Mouse (Mus musculus) intestine, embryonic 16.5 days (tissue): ENCODE data around the gene A1bg. TPM values are rescaled to one million over a fixed set of nuclear protein-coding genes. Genes with fewer than 3 reads are reported as not detected.

Experiments used
- ATAC-seq: fragments of 200-750 bp; cut with Nextera tagmentation; 2 replicates; pipeline ENCODE4 v1.8.0; 2017; ENCODE audit warnings: moderate TSS enrichment, moderate library complexity
- H3K27ac ChIP-seq: fragments of 300-500 bp; sonication (generic); 2 replicates; pipeline ENCODE4 v1.5.1; 2014; ENCODE audit warnings: mild to moderate bottlenecking, low read length
- H3K27me3 ChIP-seq: fragments of 300-500 bp; sonication (generic); replicated peaks from 2 replicates; pipeline ENCODE4 v1.6.1; 2014; ENCODE audit warnings: low read length, control low read depth, mixed read lengths; ENCODE audit not compliant: control insufficient read depth, insufficient read depth
- H3K36me3 ChIP-seq: fragments of 300-500 bp; sonication (generic); 2 replicates; pipeline ENCODE4 v1.6.1; 2014; ENCODE audit warnings: low read length, control low read depth; ENCODE audit not compliant: control insufficient read depth, insufficient read depth
- H3K4me1 ChIP-seq: fragments of 300-500 bp; sonication (generic); 2 replicates; pipeline ENCODE4 v1.6.1; 2014; ENCODE audit warnings: low read length, control low read depth, mixed read lengths; ENCODE audit not compliant: control insufficient read depth, insufficient read depth
- H3K4me2 ChIP-seq: fragments of 300-500 bp; sonication (generic); 2 replicates; pipeline ENCODE4 v1.6.1; 2014; ENCODE audit warnings: low read depth, low read length, control low read depth
- H3K4me3 ChIP-seq: fragments of 300-500 bp; sonication (generic); 2 replicates; pipeline ENCODE4 v1.5.1; 2014; ENCODE audit warnings: mild to moderate bottlenecking, low read length
- H3K9ac ChIP-seq: fragments of 300-500 bp; sonication (generic); 2 replicates; pipeline ENCODE4 v1.6.1; 2014; ENCODE audit warnings: low read depth, low read length
- H3K9me3 ChIP-seq: fragments of 300-500 bp; sonication (generic); 2 replicates; pipeline ENCODE4 v1.6.1; 2016; ENCODE audit warnings: low read length, control low read depth; ENCODE audit not compliant: control insufficient read depth
- WGBS: fragments of 180-500 bp; shearing (Covaris S2); extraction: QIAGEN DNeasy Blood & Tissue Kit; methylation state at CpG from one replicate; pipeline ENCODE4 v1.1.7; 2014; 5-methylcytosine and 5-hydroxymethylcytosine counted together
- polyA plus RNA-seq: library from polyadenylated mRNA; unstranded; fragments of >200 nt; fragmentation: Nextera tagmentation; extraction: Ambion mirVana; gene quantifications from 2 replicates; pipeline ENCODE4 v1.2.1, GENCODE M21; 2015

A1bg gene
- polyA plus RNA-seq, 1 experiment from 2014 or later = not detected

- Histone ChIP-seq H3K9ac (no peak overlapping the region), H3K4me3 (no peak overlapping the region), H3K36me3 (no peaks in the 10 kb centered on the region), H3K27me3 (no peaks in the 10 kb centered on the region), H3K4me2 (no peak overlapping the region), H3K27ac (no peak overlapping the region), H3K9me3 (no peaks in the 10 kb centered on the region), H3K4me1 (no peaks in the 10 kb centered on the region)
- whole genome bisulfite sequencing = 82% methylated on average over 6 of the region's 6 CpGs
- no peak for ATAC-seq
Measured at GRCm38 (mm10) chr15:60875721-60876120, 47.1 kb downstream of the A1bg start.

GRCm38 (mm10) chr15:60862417-60862816, 60.4 kb downstream of the A1bg start:
- Histone ChIP-seq H3K4me3 (no peak overlapping the region), H3K4me1 (no peaks in the 10 kb centered on the region), H3K36me3 (no peaks in the 10 kb centered on the region), H3K9me3 (no peaks in the 10 kb centered on the region), H3K9ac (no peak overlapping the region), H3K4me2 (no peak overlapping the region), H3K27ac (no peak overlapping the region), H3K27me3 (no peaks in the 10 kb centered on the region)
- ATAC-seq = no peak
- WGBS = 90% methylated on average over 3 of the region's 3 CpGs

DNA sequence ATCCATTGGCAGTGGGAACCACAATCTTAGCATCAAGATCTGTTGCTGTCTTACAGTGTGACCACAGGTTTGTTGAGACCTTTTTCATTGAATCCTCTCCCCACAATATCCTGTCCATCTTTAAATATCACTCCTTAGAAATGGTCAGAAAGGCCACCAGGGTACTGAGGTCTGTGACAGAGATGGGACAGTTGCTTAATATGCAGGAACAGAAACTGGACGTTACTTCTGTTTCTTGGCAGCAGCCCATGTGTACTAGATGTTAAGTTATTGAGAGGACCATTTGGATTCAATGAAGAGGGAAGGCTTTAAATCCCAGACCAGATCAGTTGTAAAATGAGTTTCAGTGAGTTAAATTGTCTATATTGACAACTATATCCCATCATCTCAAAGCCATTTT, 67.7 kb downstream of the A1bg start:
- Histone ChIP-seq H3K27me3 (no peaks in the 10 kb centered on the region), H3K36me3 (no peaks in the 10 kb centered on the region), H3K4me2 (no peak overlapping the region), H3K4me3 (no peak overlapping the region), H3K27ac (no peak overlapping the region), H3K4me1 (peaks cover 10% of the 10 kb centered on the region), H3K9ac (no peak overlapping the region), H3K9me3 (no peaks in the 10 kb centered on the region)
- 50% methylated on average over 1 of the region's 1 CpGs for WGBS
- no peak for ATAC-seq

DNA sequence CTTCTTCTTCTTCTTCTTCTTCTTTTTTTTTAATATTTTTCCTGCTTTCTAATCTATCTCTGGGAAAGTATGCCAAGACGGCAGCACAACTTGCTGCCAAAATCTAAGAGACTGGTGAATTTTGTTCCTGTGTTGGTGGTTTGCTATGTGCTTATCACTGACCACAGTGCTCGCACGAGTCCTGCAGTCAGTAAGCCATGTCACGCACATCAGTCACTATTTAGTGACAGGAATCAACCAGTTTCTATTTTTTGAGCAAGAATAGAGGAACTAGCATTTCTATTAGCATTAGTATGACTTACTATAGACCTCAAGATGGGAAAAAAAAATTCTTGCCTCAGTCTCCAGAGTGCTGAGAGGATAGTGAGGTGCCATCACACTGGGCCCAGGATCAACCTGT, 68.7 kb downstream of the A1bg start:
- H3K4me2 ChIP-seq = no peak overlapping the region
- ATAC-seq = no peak
- no peak overlapping the region for H3K9ac ChIP-seq
- no peak overlapping the region for H3K27ac ChIP-seq
- WGBS = 83% methylated on average over 4 of the region's 4 CpGs
- H3K4me3 ChIP-seq = no peak overlapping the region
- peaks cover 10% of the 10 kb centered on the region for H3K4me1 ChIP-seq
- H3K36me3 ChIP-seq = no peaks in the 10 kb centered on the region
- H3K27me3 ChIP-seq = no peaks in the 10 kb centered on the region
- no peaks in the 10 kb centered on the region for H3K9me3 ChIP-seq

DNA sequence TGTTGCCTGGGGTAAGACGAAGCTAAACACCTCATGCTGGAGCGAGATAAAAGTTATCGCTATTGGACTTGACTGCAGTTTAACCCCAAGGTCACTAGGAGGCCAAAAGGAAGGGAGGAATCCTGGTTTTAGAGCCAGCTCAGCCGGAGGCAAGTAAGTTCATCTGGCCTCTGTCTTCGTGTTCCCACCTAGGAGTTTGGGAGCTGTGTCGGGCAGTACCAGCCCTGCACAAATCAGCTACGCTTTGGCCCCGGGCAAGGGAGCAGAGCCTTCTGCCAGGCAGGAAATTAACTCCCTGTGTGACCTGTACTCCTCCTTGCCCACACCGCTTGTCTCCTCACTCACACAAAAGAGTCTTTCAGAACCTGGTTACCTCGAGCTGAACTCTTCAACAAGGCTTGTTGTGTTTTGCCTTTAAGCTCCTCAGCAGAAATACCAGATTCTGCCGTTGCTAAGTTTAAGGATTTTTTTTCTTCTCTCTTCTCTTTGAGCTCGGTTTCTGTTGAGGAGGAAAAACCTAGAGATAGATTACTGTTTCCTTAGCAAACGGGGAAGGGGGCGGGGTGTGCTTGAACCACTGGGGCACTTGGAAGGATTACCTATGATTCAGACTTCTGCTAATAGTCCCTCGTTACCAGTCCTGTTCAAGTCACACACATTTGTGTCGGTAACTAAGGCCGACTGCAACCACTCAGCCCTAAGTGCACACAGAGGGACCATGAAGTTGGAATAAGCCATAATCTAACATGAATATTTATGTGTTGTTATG, 69.4 kb downstream of the A1bg start, which contains the start of gene Fam84b:
Fam84b (minus strand) TSS at position 548 of the 769 bp plus-strand sequence.
- Histone ChIP-seq H3K27ac (peak within 1 kb of the TSS; percentile 21; the same call in 1 of the 2 replicates), H3K27me3 (no peaks in the 10 kb centered on the region), H3K4me2 (peak within 1 kb of the TSS; percentile 37), H3K4me1 (peaks cover 10% of the 10 kb centered on the region), H3K36me3 (no peaks in the 10 kb centered on the region), H3K9me3 (no peaks in the 10 kb centered on the region), H3K9ac (no peak within 1 kb of the TSS), H3K4me3 (no peak within 1 kb of the TSS)
- peak; percentile 74 for ATAC-seq
- WGBS = 23% methylated on average over 17 of the region's 17 CpGs

DNA sequence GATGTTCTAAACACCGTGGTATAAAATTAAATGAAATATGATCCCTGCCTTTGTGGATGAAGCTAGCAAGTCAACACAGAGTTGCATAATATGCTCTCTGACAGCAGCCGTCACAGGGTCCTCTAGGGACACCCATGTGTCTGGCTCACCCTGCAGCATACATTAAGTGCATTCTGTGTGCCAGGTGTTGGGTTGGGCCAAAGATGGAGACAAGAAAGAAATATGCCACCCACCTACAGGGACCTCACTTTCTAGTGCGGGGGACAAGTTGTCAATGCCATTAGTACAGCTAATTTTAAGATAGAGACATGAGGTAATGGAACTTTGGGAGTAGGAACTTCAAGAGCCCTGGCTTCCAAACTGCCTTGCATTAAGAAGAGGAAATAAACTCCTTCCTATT, 74.2 kb downstream of the A1bg start:
- Histone ChIP-seq H3K27ac (no peak overlapping the region), H3K27me3 (no peaks in the 10 kb centered on the region), H3K9ac (no peak overlapping the region), H3K36me3 (no peaks in the 10 kb centered on the region), H3K9me3 (no peaks in the 10 kb centered on the region), H3K4me3 (no peak overlapping the region), H3K4me1 (peaks cover 9% of the 10 kb centered on the region), H3K4me2 (no peak overlapping the region)
- WGBS = 66% methylated on average over 3 of the region's 3 CpGs
- no peak for ATAC-seq

Other genes with a start within 250 kb of the A1bg start
- gene Fam84b, start 69.2 kb downstream of the A1bg start, polyA plus RNA-seq = 47.8 and 61.2 TPM in 2 replicates